Mouse (Mus musculus) intestine, embryonic 14.5 days (tissue): ENCODE data around the gene Stpg2. TPM values are rescaled to one million over a fixed set of nuclear protein-coding genes. Genes with fewer than 3 reads are reported as not detected.

Experiments used
- ATAC-seq: fragments of 200-750 bp; cut with Nextera tagmentation; replicated peaks from 2 replicates; pipeline ENCODE4 v1.8.0; 2017; ENCODE audit warnings: low read depth, moderate number of reproducible peaks, moderate TSS enrichment, moderate library complexity; ENCODE audit not compliant: low FRiP score, low TSS enrichment
- DNase-seq: peaks from one replicate; pipeline ENCODE4 v3.0.0-alpha.2; 2018; ENCODE audit warnings: low spot score
- H3K27ac ChIP-seq: fragments of 300-500 bp; sonication (generic); 2 replicates; pipeline ENCODE4 v1.5.1; 2014; ENCODE audit warnings: low read depth, mild to moderate bottlenecking, control low read depth
- H3K27me3 ChIP-seq: fragments of 300-500 bp; sonication (generic); replicated peaks from 2 replicates; pipeline ENCODE4 v1.6.1; 2014; ENCODE audit warnings: low read length, control low read depth; ENCODE audit not compliant: control insufficient read depth, insufficient read depth
- H3K36me3 ChIP-seq: fragments of 300-500 bp; sonication (generic); 2 replicates; pipeline ENCODE4 v1.6.1; 2014; ENCODE audit warnings: low read length, control low read depth; ENCODE audit not compliant: control insufficient read depth, insufficient read depth
- H3K4me1 ChIP-seq: fragments of 300-500 bp; sonication (generic); replicated peaks from 2 replicates; pipeline ENCODE4 v1.6.1; 2014; ENCODE audit warnings: low read length, control low read depth, mixed read lengths; ENCODE audit not compliant: control insufficient read depth, insufficient read depth
- H3K4me2 ChIP-seq: fragments of 300-500 bp; sonication (generic); 2 replicates; pipeline ENCODE4 v1.6.1; 2014; ENCODE audit warnings: low read length
- H3K4me3 ChIP-seq: fragments of 300-500 bp; sonication (generic); 2 replicates; pipeline ENCODE4 v1.5.1; 2014; ENCODE audit warnings: low read depth, low read length, control low read depth, mixed read lengths
- H3K9ac ChIP-seq: fragments of 300-500 bp; sonication (generic); 2 replicates; pipeline ENCODE4 v1.6.1; 2014; ENCODE audit warnings: mild to moderate bottlenecking, low read length
- H3K9me3 ChIP-seq: fragments of 300-500 bp; sonication (generic); 2 replicates; pipeline ENCODE4 v1.6.1; 2016; ENCODE audit warnings: low read length, control low read depth; ENCODE audit not compliant: control insufficient read depth
- WGBS: fragments of 180-500 bp; shearing (Covaris S2); extraction: QIAGEN DNeasy Blood & Tissue Kit; methylation state at CpG from one replicate; pipeline ENCODE4 v1.1.7; 2014; 5-methylcytosine and 5-hydroxymethylcytosine counted together
- polyA plus RNA-seq: library from polyadenylated mRNA; unstranded; fragments of >200 nt; fragmentation: Nextera tagmentation; extraction: Ambion mirVana; gene quantifications from 2 replicates; pipeline ENCODE4 v1.2.1, GENCODE M21; 2014

Stpg2 gene
- polyA plus RNA-seq, 1 experiment from 2014 or later: not detected

- H3K4me1 ChIP-seq: no peaks in the 10 kb centered on the region
- ATAC-seq (no peak), DNase-seq (no peak)
- no peak overlapping the region for H3K27ac ChIP-seq
- H3K4me3 ChIP-seq: no peak overlapping the region
- no peak overlapping the region for H3K4me2 ChIP-seq
- whole genome bisulfite sequencing: 85% methylated on average over 2 of the region's 2 CpGs
- H3K27me3 ChIP-seq: no peaks in the 10 kb centered on the region
- no peak overlapping the region for H3K9ac ChIP-seq
- H3K9me3 ChIP-seq: no peaks in the 10 kb centered on the region
- no peaks in the 10 kb centered on the region for H3K36me3 ChIP-seq
Observed at GRCm38 (mm10) chr3:139311721-139312120, 106.2 kb downstream of the Stpg2 start.

GRCm38 (mm10) chr3:139380494-139380893, 175.0 kb downstream of the Stpg2 start:
- Histone ChIP-seq H3K27ac (no peak overlapping the region), H3K36me3 (no peaks in the 10 kb centered on the region), H3K4me3 (no peak overlapping the region), H3K4me2 (no peak overlapping the region), H3K9ac (no peak overlapping the region), H3K4me1 (no peaks in the 10 kb centered on the region), H3K9me3 (no peaks in the 10 kb centered on the region), H3K27me3 (no peaks in the 10 kb centered on the region)
- WGBS: 93% methylated on average over 3 of the region's 3 CpGs
- DNase-seq (no peak), ATAC-seq (no peak)

GRCm38 (mm10) chr3:139397077-139397865, 191.8 kb downstream of the Stpg2 start:
- no peaks in the 10 kb centered on the region for H3K36me3 ChIP-seq
- no peaks in the 10 kb centered on the region for H3K27me3 ChIP-seq
- DNase-seq: peak; percentile 53
- H3K4me1 ChIP-seq: 0 out of 2 replicates have a peak, but pooled peaks cover 3% of the 10 kb centered on the region
- H3K4me3 ChIP-seq: no peak overlapping the region
- 40% methylated on average over 9 of the region's 9 CpGs for WGBS
- H3K27ac ChIP-seq: no peak overlapping the region
- no peak overlapping the region for H3K9ac ChIP-seq
- 0 out of 2 replicates have a peak, but pooled peaks have one; percentile 60 for ATAC-seq
- H3K4me2 ChIP-seq: 0 out of 2 replicates have a peak overlapping the region, but pooled peaks have one; percentile 13
- peaks cover 3% of the 10 kb centered on the region; the same call in 1 of the 2 replicates for H3K9me3 ChIP-seq

- Histone ChIP-seq H3K4me3 (no peak overlapping the region), H3K9ac (no peak overlapping the region), H3K9me3 (no peaks in the 10 kb centered on the region), H3K27ac (no peak overlapping the region), H3K4me2 (no peak overlapping the region), H3K27me3 (no peaks in the 10 kb centered on the region), H3K4me1 (no peaks in the 10 kb centered on the region), H3K36me3 (no peaks in the 10 kb centered on the region)
- 70% methylated on average over 3 of the region's 3 CpGs for WGBS
- DNase-seq (no peak), ATAC-seq (peak; percentile 60; the same call in 1 of the 2 replicates)
Observed at GRCm38 (mm10) chr3:139404673-139405072, 199.2 kb downstream of the Stpg2 start.

GRCm38 (mm10) chr3:139419142-139419541, 213.6 kb downstream of the Stpg2 start:
- Histone ChIP-seq H3K27ac (no peak overlapping the region), H3K4me1 (no peaks in the 10 kb centered on the region), H3K4me2 (no peak overlapping the region), H3K9me3 (no peaks in the 10 kb centered on the region), H3K36me3 (no peaks in the 10 kb centered on the region), H3K9ac (no peak overlapping the region), H3K4me3 (no peak overlapping the region), H3K27me3 (no peaks in the 10 kb centered on the region)
- ATAC-seq (no peak), DNase-seq (no peak)
- 78% methylated on average over 5 of the region's 5 CpGs for WGBS

GRCm38 (mm10) chr3:139442170-139442569, 236.7 kb downstream of the Stpg2 start:
- no peak overlapping the region for H3K4me2 ChIP-seq
- DNase-seq (no peak), ATAC-seq (no peak)
- H3K9ac ChIP-seq: no peak overlapping the region
- WGBS: 81% methylated on average over 7 of the region's 7 CpGs
- no peak overlapping the region for H3K4me3 ChIP-seq
- H3K9me3 ChIP-seq: no peaks in the 10 kb centered on the region
- no peaks in the 10 kb centered on the region for H3K27me3 ChIP-seq
- H3K27ac ChIP-seq: no peak overlapping the region
- H3K4me1 ChIP-seq: no peaks in the 10 kb centered on the region
- H3K36me3 ChIP-seq: no peaks in the 10 kb centered on the region

GRCm38 (mm10) chr3:139495939-139496338, 290.4 kb downstream of the Stpg2 start:
- Histone ChIP-seq H3K4me1 (no peaks in the 10 kb centered on the region), H3K9me3 (no peaks in the 10 kb centered on the region), H3K36me3 (no peaks in the 10 kb centered on the region), H3K27me3 (no peaks in the 10 kb centered on the region), H3K27ac (no peak overlapping the region), H3K4me2 (no peak overlapping the region), H3K4me3 (no peak overlapping the region), H3K9ac (no peak overlapping the region)
- whole genome bisulfite sequencing: 83% methylated on average over 3 of the region's 3 CpGs
- no peak for ATAC-seq
- no peak for DNase-seq

GRCm38 (mm10) chr3:139502216-139502615, 296.7 kb downstream of the Stpg2 start:
- Histone ChIP-seq H3K27ac (no peak overlapping the region), H3K9me3 (no peaks in the 10 kb centered on the region), H3K4me1 (no peaks in the 10 kb centered on the region), H3K4me2 (no peak overlapping the region), H3K27me3 (no peaks in the 10 kb centered on the region), H3K36me3 (no peaks in the 10 kb centered on the region), H3K4me3 (no peak overlapping the region), H3K9ac (no peak overlapping the region)
- no peak for ATAC-seq
- WGBS: 77% methylated on average over 5 of the region's 5 CpGs
- DNase-seq: no peak
